Mouse (Mus musculus): ENCODE results near the gene Ccnq.

Ccnq gene

GRCm38 (mm10) chr11:78702319-78702718 lies 49.2 kb downstream of the Ccnq start:
- Histone ChIP-seq H3K27me3 (ENCODE audit: insufficient read depth, low read length) (peaks cover 8% of the 10 kb centered on the region; the same call in 1 of the 2 replicates), H3K4me1 (replicated peaks; ENCODE audit: low read depth, low read length) (peaks cover 4% of the 10 kb centered on the region), H3K36me3 (ENCODE audit: insufficient read depth, low read length) (no peaks in the 10 kb centered on the region), H3K9me3 (ENCODE audit: low read length) (no peaks in the 10 kb centered on the region), H3K4me3 (replicated peaks; ENCODE audit: low read length) (no peak overlapping the region)
- TF ChIP-seq CTCF (conservative IDR thresholded peaks at IDR 0.05; ENCODE audit: low read length) (no peak), POU5F1 (IDR thresholded peaks at IDR 0.05; ENCODE audit: borderline replicate concordance, low read length) (no peak), NANOG (IDR thresholded peaks at IDR 0.05; ENCODE audit: borderline replicate concordance, low read length) (no peak)
